Mouse (Mus musculus): ENCODE data around the gene Tas1r3. TPM values are rescaled to one million over a fixed set of nuclear protein-coding genes. Genes with fewer than 3 reads are reported as not detected.

The Tas1r3 gene
- polyA plus RNA-seq, 1 experiment from 2014 or later: 0.83 TPM

DNA sequence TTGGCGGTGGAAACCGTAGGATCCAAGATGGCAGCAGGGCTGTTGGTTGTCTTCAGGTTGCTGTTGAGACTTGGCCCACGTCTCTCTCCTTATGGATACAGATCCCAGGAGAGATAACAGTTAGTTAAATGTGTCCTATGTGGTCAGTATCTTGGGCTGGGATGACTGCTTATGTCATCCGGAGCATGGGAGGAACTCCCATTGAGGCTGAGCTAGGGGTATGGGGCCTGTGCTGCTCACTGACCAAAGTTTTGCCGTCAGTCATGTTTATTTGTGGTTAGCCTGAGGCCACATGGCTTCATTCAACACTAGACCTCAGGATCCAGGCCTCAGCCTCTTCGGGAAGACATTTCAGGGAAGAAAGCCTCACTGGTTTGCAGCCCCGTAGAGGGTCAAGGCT, 8.2 kb upstream of the Tas1r3 start:
- WGBS: 94% methylated on average over 7 of the region's 7 CpGs
- Histone ChIP-seq H3K4me1 (replicated peaks) (peaks cover 33% of the 10 kb centered on the region), H3K36me3 (peaks cover 46% of the 10 kb centered on the region), H3K27me3 (no peaks in the 10 kb centered on the region), H3K4me2 (replicated peaks) (no peak overlapping the region), H3K9ac (replicated peaks) (no peak overlapping the region), H3K4me3 (replicated peaks) (peak overlapping the region; percentile 2; the same call in 1 of the 2 replicates), H3K27ac (no peak overlapping the region), H3K9me3 (no peaks in the 10 kb centered on the region)
- no peak for ATAC-seq

DNA sequence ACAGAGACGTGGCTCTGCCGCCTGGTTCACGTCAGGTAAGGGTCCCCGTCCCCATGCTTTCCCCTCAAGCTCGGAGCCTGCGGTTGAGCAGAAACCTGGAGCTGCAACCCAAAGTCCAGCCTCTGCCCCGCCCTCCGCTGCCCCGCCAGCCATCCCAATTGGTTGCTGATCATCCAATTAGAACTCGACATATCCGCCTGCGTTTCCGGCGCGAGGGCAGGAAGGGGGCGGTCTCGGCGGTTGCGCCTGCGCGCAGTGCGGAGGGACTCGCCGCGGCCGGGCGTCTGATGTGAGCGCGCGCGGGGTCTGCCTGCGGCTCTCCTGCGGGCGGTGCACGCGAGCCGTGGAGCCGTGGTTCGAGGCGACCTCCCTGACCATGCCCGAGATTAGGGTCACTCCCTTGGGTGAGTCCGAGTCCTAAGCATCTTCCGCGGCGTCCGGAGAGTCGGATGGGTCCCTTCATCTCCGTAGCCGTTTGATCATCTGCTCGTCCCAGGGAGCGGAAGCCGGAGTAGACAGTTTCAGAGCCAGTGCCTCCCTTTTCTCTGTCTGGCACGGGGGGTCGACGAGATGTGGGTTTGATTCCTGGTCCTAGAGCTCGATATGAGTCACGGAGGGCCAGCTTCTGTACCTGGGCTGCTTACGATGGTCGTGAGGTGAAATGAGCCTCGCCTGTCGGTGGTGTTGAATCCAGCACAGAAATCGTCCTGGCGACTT, 6.3 kb upstream of the Tas1r3 start, which contains the start of the genes Cptp and Ints11:
Gene Cptp (minus strand): TSS at position 124 of the 717 bp plus-strand sequence.
Gene Ints11 (plus strand): TSS at position 230 of the 717 bp plus-strand sequence.
- H3K4me1 ChIP-seq (replicated peaks): peaks cover 33% of the 10 kb centered on the region
- WGBS: under 1% methylated on average over 63 of the region's 63 CpGs
- peak within 1 kb of the TSS; percentile 84 for H3K9ac ChIP-seq (replicated peaks)
- H3K9me3 ChIP-seq: no peaks in the 10 kb centered on the region
- peak; percentile 97 for ATAC-seq
- peak within 1 kb of the TSS; percentile 63 for H3K27ac ChIP-seq
- H3K36me3 ChIP-seq: peaks cover 49% of the 10 kb centered on the region
- H3K27me3 ChIP-seq: no peaks in the 10 kb centered on the region
- peak within 1 kb of the TSS; percentile 97 for H3K4me2 ChIP-seq (replicated peaks)
- peak within 1 kb of the TSS; percentile 69 for H3K4me3 ChIP-seq (replicated peaks)

DNA sequence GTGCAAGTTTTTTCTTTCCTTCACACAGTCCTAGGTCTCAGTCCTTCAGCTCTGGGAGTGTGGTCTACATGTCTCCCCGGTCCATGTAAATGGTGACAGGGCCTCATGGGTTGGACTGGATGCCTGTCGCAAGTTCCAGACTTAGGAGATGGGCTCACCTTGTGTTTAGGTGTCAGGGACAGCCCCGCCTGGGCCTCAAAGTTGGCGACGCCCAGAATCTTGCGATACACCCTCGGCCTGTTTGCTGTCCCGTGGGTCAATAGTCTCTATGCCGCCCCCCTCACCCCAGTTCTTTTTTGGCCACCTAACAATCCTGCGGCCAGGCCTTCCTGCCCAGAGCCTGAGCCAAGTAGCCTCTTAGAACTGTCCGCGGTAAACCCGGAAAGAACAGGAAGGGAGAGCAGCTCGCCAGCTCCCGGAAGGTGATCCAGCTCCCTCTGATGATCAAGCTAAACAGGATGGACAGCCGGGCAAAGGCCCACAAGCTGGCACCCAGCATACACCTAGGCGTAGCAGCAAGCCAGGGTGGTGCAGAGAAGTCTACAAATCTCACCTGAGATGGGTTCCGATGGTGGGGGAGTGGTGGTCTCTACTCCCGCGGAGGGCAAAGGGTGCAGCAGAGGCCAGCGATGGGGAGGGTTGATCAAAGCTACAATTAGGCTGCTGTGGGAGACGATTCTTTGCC, 5.6 kb upstream of the Tas1r3 start:
- H3K9ac ChIP-seq (replicated peaks): peak overlapping the region; percentile 84

DNA sequence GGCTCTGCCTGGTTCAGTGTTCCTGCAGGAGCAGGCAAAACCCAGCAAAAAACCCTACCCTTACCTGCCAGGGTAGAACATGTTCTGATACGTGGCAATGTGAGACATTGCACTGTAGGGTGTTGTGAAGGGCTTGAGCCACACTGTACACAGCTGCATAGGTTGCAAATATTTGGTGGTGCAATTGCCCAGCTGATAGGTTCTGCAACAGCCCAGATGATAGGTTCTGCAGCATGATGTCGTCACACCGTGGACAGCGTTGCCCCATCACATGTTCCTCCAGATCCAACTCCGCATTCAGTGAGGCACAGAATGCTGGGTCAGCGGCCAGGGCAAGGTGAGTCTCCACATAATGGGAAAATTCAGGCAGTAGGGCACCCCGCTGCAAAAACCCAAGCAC, 1.4 kb downstream of the Tas1r3 start:
- ATAC-seq: no peak
- H3K36me3 ChIP-seq: peaks cover 78% of the 10 kb centered on the region
- no peaks in the 10 kb centered on the region for H3K27me3 ChIP-seq

More for the DNA sequence above, 5.6 kb upstream of the Tas1r3 start:
- Histone ChIP-seq H3K27ac (no peak overlapping the region), H3K9me3 (no peaks in the 10 kb centered on the region), H3K4me2 (replicated peaks) (peak overlapping the region; percentile 97), H3K36me3 (peaks cover 43% of the 10 kb centered on the region), H3K27me3 (no peaks in the 10 kb centered on the region), H3K4me1 (replicated peaks) (peaks cover 33% of the 10 kb centered on the region), H3K4me3 (replicated peaks) (peak overlapping the region; percentile 69)
- 13% methylated on average over 22 of the region's 22 CpGs for WGBS
- peak; percentile 82 for ATAC-seq

DNA sequence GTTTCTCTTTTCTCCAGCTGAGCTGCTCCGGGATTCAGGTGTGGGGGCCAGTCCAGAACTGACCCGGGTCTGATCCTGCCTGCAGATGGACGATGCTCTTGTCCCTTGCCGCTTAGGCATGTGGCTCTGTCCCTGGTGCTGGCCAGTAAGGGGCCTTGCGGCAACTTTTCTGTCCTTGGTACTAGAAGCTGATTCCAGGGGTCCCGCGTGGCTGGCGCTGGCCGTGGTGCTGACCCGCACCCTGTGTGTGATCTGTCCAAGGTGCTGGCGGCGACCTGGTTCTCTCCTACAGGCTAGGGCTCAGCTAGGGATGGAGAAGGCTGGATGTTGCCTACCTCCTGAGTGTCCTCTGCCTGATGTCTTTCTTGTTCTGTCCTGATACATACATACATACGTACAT, 3.8 kb downstream of the Tas1r3 start:
- H3K4me2 ChIP-seq (replicated peaks): no peak overlapping the region
- ATAC-seq: no peak
- H3K27ac ChIP-seq: no peak overlapping the region
- 33% methylated on average over 13 of the region's 13 CpGs for WGBS
- no peak overlapping the region for H3K9ac ChIP-seq (replicated peaks)
- peaks cover 79% of the 10 kb centered on the region for H3K36me3 ChIP-seq
- H3K27me3 ChIP-seq: no peaks in the 10 kb centered on the region
- no peaks in the 10 kb centered on the region for H3K9me3 ChIP-seq
- H3K4me3 ChIP-seq (replicated peaks): no peak overlapping the region
- no peaks in the 10 kb centered on the region for H3K4me1 ChIP-seq (replicated peaks)

More for the DNA sequence above, 1.4 kb downstream of the Tas1r3 start:
- WGBS: 89% methylated on average over 7 of the region's 7 CpGs
- H3K9me3 ChIP-seq: no peaks in the 10 kb centered on the region
- H3K4me1 ChIP-seq (replicated peaks): no peaks in the 10 kb centered on the region
- H3K4me2 ChIP-seq (replicated peaks): no peak overlapping the region
- H3K27ac ChIP-seq: no peak overlapping the region
- no peak overlapping the region for H3K9ac ChIP-seq (replicated peaks)
- H3K4me3 ChIP-seq (replicated peaks): no peak overlapping the region

DNA sequence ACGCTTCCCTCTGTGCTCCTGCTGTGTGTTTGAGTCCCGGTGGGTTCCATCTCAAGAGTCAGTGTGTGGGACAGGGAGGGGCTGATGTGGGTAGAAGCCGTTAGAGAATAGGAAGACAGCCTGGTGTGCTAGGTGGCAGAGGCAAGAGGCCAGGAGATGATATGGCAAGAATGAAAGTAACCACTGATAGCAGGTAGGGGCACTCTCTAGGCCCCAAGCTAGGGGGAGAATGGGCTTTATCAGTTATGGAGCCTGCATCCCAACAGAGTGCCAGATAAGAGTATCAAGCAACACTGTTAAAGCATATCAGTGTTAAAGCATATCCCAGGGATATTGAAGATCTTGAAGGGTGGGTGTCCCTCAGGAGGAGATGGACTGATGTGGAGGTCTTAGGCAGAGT, 6.3 kb downstream of the Tas1r3 start:
- WGBS: 88% methylated on average over 3 of the region's 3 CpGs
- H3K4me3 ChIP-seq (replicated peaks): no peak overlapping the region
- peaks cover 94% of the 10 kb centered on the region for H3K36me3 ChIP-seq
- H3K27me3 ChIP-seq: no peaks in the 10 kb centered on the region
- H3K9me3 ChIP-seq: no peaks in the 10 kb centered on the region
- no peak overlapping the region for H3K27ac ChIP-seq
- no peak overlapping the region for H3K4me2 ChIP-seq (replicated peaks)
- no peak overlapping the region for H3K9ac ChIP-seq (replicated peaks)
- H3K4me1 ChIP-seq (replicated peaks): 0 out of 2 replicates have a peak, but pooled peaks cover under 1% of the 10 kb centered on the region
- no peak for ATAC-seq

DNA sequence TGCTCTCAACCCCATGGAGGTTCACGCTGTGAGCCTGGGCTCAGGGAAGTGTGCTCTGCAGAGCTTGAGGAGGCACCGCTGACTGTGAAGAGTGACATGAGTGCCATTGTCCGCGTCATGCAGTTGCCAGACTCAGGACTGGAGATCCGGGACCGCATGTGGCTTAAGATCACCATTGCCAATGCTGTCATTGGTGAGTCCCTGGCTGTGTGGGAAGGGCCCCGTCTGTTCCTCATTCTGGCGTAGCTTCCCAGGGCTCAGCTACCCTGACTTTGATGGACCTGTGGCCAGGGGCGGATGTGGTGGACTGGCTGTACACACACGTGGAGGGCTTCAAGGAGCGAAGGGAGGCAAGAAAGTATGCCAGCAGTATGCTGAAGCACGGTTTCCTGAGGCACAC, 7.1 kb downstream of the Tas1r3 start:
- Histone ChIP-seq H3K27me3 (no peaks in the 10 kb centered on the region), H3K27ac (no peak overlapping the region), H3K4me1 (replicated peaks) (peaks cover 6% of the 10 kb centered on the region; the same call in 1 of the 2 replicates), H3K4me3 (replicated peaks) (no peak overlapping the region), H3K4me2 (replicated peaks) (no peak overlapping the region), H3K36me3 (peaks cover 90% of the 10 kb centered on the region), H3K9me3 (no peaks in the 10 kb centered on the region), H3K9ac (replicated peaks) (no peak overlapping the region)
- no peak for ATAC-seq
- WGBS: 92% methylated on average over 12 of the region's 12 CpGs

DNA sequence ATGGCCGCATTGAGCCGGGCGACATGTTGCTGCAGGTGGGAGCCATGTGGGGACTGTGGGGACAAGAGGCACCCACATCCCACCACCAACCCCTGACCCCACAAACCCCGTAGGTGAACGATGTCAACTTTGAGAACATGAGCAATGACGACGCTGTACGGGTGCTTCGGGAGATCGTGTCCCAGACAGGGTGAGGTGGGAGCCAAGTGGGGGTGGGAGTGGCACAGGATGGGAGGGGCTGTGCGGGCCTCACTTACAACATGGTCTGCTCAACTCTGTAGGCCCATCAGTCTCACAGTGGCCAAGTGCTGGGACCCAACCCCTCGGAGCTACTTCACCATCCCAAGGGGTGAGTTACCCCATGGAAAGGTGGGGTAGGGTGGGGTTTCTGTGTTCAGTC, 8.2 kb downstream of the Tas1r3 start:
- Histone ChIP-seq H3K36me3 (peaks cover 79% of the 10 kb centered on the region), H3K27me3 (no peaks in the 10 kb centered on the region), H3K9me3 (no peaks in the 10 kb centered on the region), H3K4me1 (replicated peaks) (peaks cover 15% of the 10 kb centered on the region; the same call in 1 of the 2 replicates), H3K9ac (replicated peaks) (no peak overlapping the region), H3K27ac (no peak overlapping the region), H3K4me2 (replicated peaks) (no peak overlapping the region), H3K4me3 (replicated peaks) (no peak overlapping the region)
- ATAC-seq: no peak
- 96% methylated on average over 12 of the region's 12 CpGs for WGBS

DNA sequence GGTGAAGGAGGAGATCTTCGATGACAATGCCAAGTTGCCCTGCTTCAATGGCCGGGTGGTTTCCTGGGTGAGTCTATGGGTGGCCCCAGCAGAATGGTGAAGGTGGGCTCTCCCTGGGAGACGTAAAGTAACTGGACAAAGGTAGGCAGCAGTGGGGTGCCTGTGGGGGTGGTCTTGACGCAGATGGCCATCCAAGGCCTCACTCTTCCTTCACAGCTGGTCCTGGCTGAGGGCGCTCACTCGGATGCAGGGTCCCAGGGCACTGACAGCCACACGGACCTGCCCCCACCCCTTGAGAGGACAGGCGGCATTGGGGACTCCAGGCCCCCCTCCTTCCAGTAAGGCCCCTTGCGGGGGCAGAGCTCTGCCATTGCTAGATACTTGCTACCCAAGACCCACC, 9.7 kb downstream of the Tas1r3 start:
- peaks cover 31% of the 10 kb centered on the region for H3K4me1 ChIP-seq (replicated peaks)
- no peaks in the 10 kb centered on the region for H3K27me3 ChIP-seq
- H3K4me2 ChIP-seq (replicated peaks): no peak overlapping the region
- WGBS: 89% methylated on average over 9 of the region's 9 CpGs
- no peak overlapping the region for H3K4me3 ChIP-seq (replicated peaks)
- peaks cover 63% of the 10 kb centered on the region for H3K36me3 ChIP-seq
- ATAC-seq: no peak
- no peak overlapping the region for H3K27ac ChIP-seq
- no peak overlapping the region for H3K9ac ChIP-seq (replicated peaks)
- no peaks in the 10 kb centered on the region for H3K9me3 ChIP-seq

DNA sequence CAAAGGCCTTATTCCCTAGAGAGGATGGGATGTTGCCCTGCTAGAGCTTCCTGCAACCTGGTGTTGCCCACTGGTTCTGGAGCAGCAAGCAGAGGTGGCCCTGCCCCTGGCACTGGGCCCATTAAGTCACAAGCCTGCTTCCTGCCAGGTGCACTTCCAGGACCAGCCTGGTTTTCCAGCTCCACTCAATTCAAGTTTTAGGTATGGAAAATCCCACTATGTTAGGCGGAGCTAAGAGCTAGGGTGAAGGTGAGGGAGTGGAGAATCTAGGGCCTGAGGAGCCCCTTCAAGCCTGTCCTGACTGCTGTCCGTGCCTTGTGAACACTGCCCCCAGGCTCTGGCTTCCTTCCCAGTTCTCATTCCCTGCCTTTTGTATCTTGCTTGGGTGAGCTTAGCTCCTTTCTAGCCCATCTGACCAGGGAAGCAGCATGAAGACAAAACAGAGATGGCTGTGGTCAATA, 11.2 kb downstream of the Tas1r3 start:
- 84% methylated on average over 2 of the region's 2 CpGs for WGBS
- Histone ChIP-seq H3K4me3 (replicated peaks) (no peak overlapping the region), H3K9me3 (no peaks in the 10 kb centered on the region), H3K27ac (no peak overlapping the region), H3K36me3 (peaks cover 49% of the 10 kb centered on the region), H3K27me3 (no peaks in the 10 kb centered on the region), H3K9ac (replicated peaks) (no peak overlapping the region), H3K4me1 (replicated peaks) (peaks cover 38% of the 10 kb centered on the region), H3K4me2 (replicated peaks) (no peak overlapping the region)
- ATAC-seq: no peak

DNA sequence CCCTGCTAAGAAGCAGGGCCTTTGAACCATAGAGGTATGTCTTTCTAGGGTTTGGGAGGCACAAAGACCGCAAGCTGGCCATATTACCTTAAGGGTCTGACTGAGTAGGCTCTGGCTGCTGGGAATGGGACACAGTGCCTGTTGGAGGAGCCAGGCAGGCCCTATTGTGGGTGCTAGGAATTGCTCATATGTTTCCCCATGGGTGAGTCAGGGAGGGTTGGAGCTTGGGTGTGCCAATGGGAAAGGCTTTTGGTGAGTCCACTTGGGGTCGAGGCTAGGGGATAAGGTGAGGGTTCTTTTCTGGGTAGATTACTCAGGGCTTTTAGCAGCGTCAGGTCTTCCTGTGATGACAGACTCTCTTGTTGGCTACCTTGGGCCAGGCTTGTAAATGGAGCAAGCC, 11.8 kb downstream of the Tas1r3 start:
- Histone ChIP-seq H3K36me3 (peaks cover 43% of the 10 kb centered on the region), H3K9ac (replicated peaks) (no peak overlapping the region)
- WGBS: 83% methylated on average over 3 of the region's 3 CpGs

DNA sequence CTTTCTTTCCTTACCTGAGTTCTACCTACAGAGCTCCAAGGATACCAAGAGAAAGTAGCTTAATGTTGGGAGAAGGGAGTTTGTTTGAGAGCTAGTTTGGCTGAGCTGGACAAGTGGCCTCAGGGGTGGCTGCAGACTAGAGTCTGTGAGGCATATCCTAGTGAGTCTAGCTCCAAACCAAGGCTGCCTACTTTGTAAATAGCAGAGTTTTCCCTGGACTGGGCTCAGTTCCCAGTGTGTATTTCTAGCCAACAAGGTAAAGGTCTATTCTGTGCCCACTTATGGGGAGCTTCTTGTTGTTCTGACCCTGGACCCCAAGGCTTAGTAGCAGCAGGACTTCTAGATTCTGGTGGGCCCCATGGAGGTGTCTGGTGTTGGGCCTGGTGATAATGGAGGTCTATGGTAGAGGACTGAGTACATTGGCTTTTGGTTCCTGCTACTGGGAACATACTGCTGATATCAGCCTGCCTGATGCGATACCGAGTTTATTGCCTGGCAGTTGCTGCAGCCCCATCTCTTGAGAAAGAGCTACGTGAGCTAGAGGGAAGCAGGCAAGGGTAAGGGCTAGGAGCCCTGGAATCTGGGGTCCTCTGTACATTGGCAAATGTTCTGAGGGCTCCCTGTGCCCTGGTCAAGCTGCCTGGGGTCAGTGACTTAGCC, 13.2 kb downstream of the Tas1r3 start:
- Histone ChIP-seq H3K9ac (replicated peaks) (0 out of 2 replicates have a peak overlapping the region, but pooled peaks have one; percentile 16), H3K4me1 (replicated peaks) (peaks cover 45% of the 10 kb centered on the region)

More for the DNA sequence above, 11.8 kb downstream of the Tas1r3 start:
- H3K4me2 ChIP-seq (replicated peaks): no peak overlapping the region
- H3K27ac ChIP-seq: no peak overlapping the region
- no peaks in the 10 kb centered on the region for H3K27me3 ChIP-seq
- ATAC-seq: no peak
- no peaks in the 10 kb centered on the region for H3K9me3 ChIP-seq
- H3K4me3 ChIP-seq (replicated peaks): no peak overlapping the region
- H3K4me1 ChIP-seq (replicated peaks): peaks cover 44% of the 10 kb centered on the region

More for the DNA sequence above, 13.2 kb downstream of the Tas1r3 start:
- Histone ChIP-seq H3K4me3 (replicated peaks) (no peak overlapping the region), H3K4me2 (replicated peaks) (peak overlapping the region; percentile 81; the same call in 1 of the 2 replicates), H3K27me3 (no peaks in the 10 kb centered on the region), H3K27ac (no peak overlapping the region), H3K36me3 (peaks cover 28% of the 10 kb centered on the region), H3K9me3 (no peaks in the 10 kb centered on the region)
- WGBS: 95% methylated on average over 3 of the region's 3 CpGs
- ATAC-seq: no peak

Data from midbrain, embryonic 13.5 days (tissue).